Mouse (Mus musculus): ENCODE measurements around the gene Dtx2. TPM values are rescaled to one million over a fixed set of nuclear protein-coding genes. Genes with fewer than 3 reads are reported as not detected.

Gene Dtx2
- polyA plus RNA-seq, 1 experiment from 2014 or later: 20.7 TPM

DNA sequence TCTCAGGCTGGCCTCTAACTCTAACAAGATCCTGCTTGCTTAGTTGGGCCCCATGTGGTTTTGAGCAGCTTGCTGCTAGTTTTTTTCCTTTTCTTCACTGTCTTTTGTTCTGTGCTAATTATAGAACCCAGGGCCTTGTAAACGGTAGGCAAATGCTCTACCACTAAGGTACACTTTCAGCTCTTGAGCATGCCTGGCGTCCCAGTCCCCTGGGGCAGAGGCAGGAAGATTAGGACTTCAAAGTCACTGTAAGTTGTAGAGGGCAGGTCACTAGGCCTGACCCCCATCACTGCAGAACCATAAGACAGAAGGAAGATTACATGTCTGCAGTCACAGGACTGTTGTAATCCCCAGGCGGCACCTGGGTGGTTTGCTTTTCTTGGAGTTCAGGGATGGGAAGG is 8.2 kb downstream of the Dtx2 start:
- no peak overlapping the region for H3K27ac ChIP-seq (ENCODE audit: low read length)
- H3K4me3 ChIP-seq (ENCODE audit: low read depth, low read length): no peak overlapping the region
- H3K27me3 ChIP-seq (ENCODE audit: control insufficient read depth, insufficient read depth, low read length): no peaks in the 10 kb centered on the region
- no peak overlapping the region for H3K4me2 ChIP-seq (replicated peaks; ENCODE audit: low read depth, low read length)
- WGBS: 35% methylated on average over 3 of the region's 3 CpGs
- H3K9me3 ChIP-seq (ENCODE audit: control insufficient read depth, low read depth, low read length): no peaks in the 10 kb centered on the region; the same call in 1 of the 2 replicates
- H3K36me3 ChIP-seq (ENCODE audit: control insufficient read depth, insufficient read depth, low read length): peaks cover 21% of the 10 kb centered on the region
- H3K4me1 ChIP-seq (ENCODE audit: control insufficient read depth, insufficient read depth, low read length): no peaks in the 10 kb centered on the region
- ATAC-seq (ENCODE audit: insufficient number of reproducible peaks, insufficient read depth, low FRiP score, low read depth): no peak
- no peak overlapping the region for H3K9ac ChIP-seq (replicated peaks; ENCODE audit: low read depth, low read length)

DNA sequence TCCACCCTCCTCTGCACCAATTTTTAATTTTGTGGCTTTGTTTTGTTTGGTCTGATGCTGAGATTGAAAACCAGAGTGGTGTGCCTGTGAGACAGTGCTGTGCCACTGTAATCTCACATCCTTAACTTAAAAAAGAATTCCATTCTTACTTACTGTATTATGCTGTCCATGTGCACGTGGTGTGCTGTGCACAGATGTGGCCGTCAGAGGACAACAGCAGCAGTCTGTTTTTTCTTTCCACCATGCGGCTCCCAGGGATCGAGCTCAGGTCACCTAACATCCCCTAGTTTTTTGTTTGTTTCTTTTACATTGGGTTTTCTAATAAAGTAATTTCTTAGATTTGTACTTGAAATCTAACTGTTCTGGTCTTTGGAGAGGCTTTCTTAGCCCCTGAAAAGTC is 9.9 kb downstream of the Dtx2 start:
- WGBS: 86% methylated on average over 4 of the region's 4 CpGs
- Histone ChIP-seq H3K4me3 (ENCODE audit: low read depth, low read length) (no peak overlapping the region), H3K4me2 (replicated peaks; ENCODE audit: low read depth, low read length) (no peak overlapping the region), H3K27me3 (ENCODE audit: control insufficient read depth, insufficient read depth, low read length) (no peaks in the 10 kb centered on the region), H3K9ac (replicated peaks; ENCODE audit: low read depth, low read length) (no peak overlapping the region), H3K27ac (ENCODE audit: low read length) (no peak overlapping the region), H3K4me1 (ENCODE audit: control insufficient read depth, insufficient read depth, low read length) (no peaks in the 10 kb centered on the region), H3K36me3 (ENCODE audit: control insufficient read depth, insufficient read depth, low read length) (peaks cover 7% of the 10 kb centered on the region; the same call in 1 of the 2 replicates), H3K9me3 (ENCODE audit: control insufficient read depth, low read depth, low read length) (no peaks in the 10 kb centered on the region)
- ATAC-seq (ENCODE audit: insufficient number of reproducible peaks, insufficient read depth, low FRiP score, low read depth): no peak

DNA sequence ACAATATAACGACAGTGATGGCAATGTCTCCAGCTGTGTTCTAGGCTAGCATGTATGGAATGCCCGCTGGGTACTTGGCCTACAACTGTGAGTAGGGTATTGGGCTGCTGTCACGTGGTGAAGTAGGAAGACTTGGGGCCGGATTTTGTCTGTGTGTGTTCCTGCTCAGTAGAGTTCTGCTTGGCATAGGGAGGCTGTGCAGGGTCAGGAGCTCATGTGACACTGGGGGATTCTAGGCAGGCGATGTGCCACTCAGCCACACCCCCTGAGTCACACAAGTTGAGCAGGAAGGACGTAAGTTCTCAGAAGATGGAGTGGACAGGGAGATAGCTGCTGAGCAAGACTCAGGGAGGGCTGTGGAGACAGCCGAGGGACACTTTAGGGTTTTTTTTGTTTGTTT is 13.1 kb downstream of the Dtx2 start:
- no peaks in the 10 kb centered on the region for H3K4me1 ChIP-seq (ENCODE audit: control insufficient read depth, insufficient read depth, low read length)
- H3K4me3 ChIP-seq (ENCODE audit: low read depth, low read length): no peak overlapping the region
- 79% methylated on average over 7 of the region's 7 CpGs for WGBS
- H3K36me3 ChIP-seq (ENCODE audit: control insufficient read depth, insufficient read depth, low read length): peaks cover 21% of the 10 kb centered on the region
- no peaks in the 10 kb centered on the region for H3K9me3 ChIP-seq (ENCODE audit: control insufficient read depth, low read depth, low read length)
- H3K27ac ChIP-seq (ENCODE audit: low read length): no peak overlapping the region
- no peaks in the 10 kb centered on the region for H3K27me3 ChIP-seq (ENCODE audit: control insufficient read depth, insufficient read depth, low read length)
- H3K4me2 ChIP-seq (replicated peaks; ENCODE audit: low read depth, low read length): no peak overlapping the region
- no peak for ATAC-seq (ENCODE audit: insufficient number of reproducible peaks, insufficient read depth, low FRiP score, low read depth)
- no peak overlapping the region for H3K9ac ChIP-seq (replicated peaks; ENCODE audit: low read depth, low read length)

DNA sequence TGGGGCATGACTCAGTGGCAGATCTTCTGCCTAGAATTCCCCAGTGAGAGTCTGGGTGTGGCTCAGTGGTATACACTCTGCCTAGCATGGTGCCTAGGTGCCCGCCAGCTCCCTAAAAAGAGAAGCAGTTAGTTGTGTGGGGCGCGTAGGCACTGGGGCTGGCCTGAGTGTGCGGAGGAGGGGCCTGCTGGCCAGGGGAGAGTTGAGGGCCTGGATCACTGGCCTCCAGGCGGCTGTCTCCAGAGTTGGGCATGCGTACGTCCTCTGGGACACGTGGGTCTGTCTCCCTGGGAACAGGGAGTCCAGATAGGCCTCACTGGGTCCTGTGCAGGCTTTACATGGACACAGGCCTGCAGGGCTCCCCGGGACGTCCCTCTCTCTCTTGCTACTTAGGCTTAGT is 20.3 kb downstream of the Dtx2 start:
- ATAC-seq (ENCODE audit: insufficient number of reproducible peaks, insufficient read depth, low FRiP score, low read depth): no peak
- H3K36me3 ChIP-seq (ENCODE audit: control insufficient read depth, insufficient read depth, low read length): peaks cover 28% of the 10 kb centered on the region
- 91% methylated on average over 10 of the region's 10 CpGs for WGBS

DNA sequence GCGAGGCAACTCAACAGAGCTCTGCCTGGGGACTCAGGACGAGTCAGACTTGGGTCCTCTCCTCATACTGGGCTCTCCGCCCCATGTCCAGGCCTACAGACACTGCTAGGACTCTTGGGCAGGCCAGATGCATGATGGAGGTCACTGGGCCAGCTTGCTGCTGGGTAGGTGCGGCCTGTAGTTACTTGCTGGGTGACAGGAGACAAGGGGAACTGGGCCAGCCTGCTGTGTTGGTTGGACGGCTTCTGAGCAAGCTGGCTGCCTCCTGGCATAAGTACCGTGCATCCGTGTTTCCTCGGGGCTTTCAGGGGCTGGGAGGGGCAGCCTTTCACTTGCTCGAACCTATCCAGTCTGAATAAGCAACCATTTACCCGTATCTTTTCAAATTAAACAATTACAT is 21.0 kb downstream of the Dtx2 start:
- no peak overlapping the region for H3K4me3 ChIP-seq (ENCODE audit: low read depth, low read length)
- peaks cover 29% of the 10 kb centered on the region for H3K36me3 ChIP-seq (ENCODE audit: control insufficient read depth, insufficient read depth, low read length)
- no peak overlapping the region for H3K9ac ChIP-seq (replicated peaks; ENCODE audit: low read depth, low read length)
- H3K4me2 ChIP-seq (replicated peaks; ENCODE audit: low read depth, low read length): no peak overlapping the region
- ATAC-seq (ENCODE audit: insufficient number of reproducible peaks, insufficient read depth, low FRiP score, low read depth): no peak
- no peaks in the 10 kb centered on the region for H3K27me3 ChIP-seq (ENCODE audit: control insufficient read depth, insufficient read depth, low read length)
- 75% methylated on average over 10 of the region's 10 CpGs for WGBS
- H3K4me1 ChIP-seq (ENCODE audit: control insufficient read depth, insufficient read depth, low read length): 0 out of 2 replicates have a peak, but pooled peaks cover 3% of the 10 kb centered on the region
- no peak overlapping the region for H3K27ac ChIP-seq (ENCODE audit: low read length)
- H3K9me3 ChIP-seq (ENCODE audit: control insufficient read depth, low read depth, low read length): no peaks in the 10 kb centered on the region

More for the DNA sequence above, 20.3 kb downstream of the Dtx2 start:
- Histone ChIP-seq H3K27ac (ENCODE audit: low read length) (no peak overlapping the region), H3K27me3 (ENCODE audit: control insufficient read depth, insufficient read depth, low read length) (no peaks in the 10 kb centered on the region), H3K4me2 (replicated peaks; ENCODE audit: low read depth, low read length) (no peak overlapping the region), H3K9me3 (ENCODE audit: control insufficient read depth, low read depth, low read length) (no peaks in the 10 kb centered on the region), H3K4me1 (ENCODE audit: control insufficient read depth, insufficient read depth, low read length) (0 out of 2 replicates have a peak, but pooled peaks cover 3% of the 10 kb centered on the region), H3K9ac (replicated peaks; ENCODE audit: low read depth, low read length) (no peak overlapping the region), H3K4me3 (ENCODE audit: low read depth, low read length) (no peak overlapping the region)

DNA sequence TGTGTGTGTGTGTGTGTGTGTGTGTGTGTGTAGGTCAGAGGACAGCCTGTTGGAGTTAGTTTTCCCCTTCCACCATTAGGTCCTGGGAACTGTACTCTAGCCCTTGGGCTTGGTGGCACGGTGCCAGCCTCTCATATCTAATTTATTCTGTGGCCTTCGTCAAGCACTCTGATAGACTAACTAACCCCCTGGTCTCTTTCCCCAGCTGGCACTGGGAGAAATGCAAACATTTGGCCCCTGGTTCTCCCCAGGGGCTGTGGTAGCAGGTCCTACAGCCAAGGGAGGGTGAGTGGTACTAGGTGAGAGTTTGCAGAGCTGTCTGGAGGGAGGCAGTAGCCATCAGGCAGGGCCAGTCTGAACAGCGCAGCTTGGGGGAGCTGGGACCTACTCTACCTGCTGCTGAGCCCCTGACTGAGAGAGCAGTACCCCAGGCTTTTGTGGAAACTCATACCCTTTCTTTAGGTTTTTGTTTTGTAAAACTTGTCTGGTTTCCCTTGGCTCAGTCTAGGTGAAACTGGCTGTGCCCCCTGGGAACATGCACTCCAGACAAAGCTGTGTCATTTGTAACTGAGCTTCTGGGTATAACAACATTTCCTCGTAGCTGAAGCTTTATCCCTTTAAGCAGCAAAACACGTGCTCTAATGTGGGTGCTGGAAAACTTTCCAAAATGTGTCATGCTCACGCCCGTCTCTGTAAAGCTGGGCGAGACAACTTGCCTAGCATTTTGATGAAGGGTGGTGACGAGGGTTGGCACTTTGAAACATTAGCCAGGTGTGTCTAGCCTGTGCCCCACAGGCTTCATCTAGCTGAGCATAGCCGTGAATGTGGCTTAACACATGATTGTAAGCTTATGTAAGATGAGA is 21.6 kb downstream of the Dtx2 start:
- 75% methylated on average over 10 of the region's 10 CpGs for WGBS
- Histone ChIP-seq H3K4me2 (replicated peaks; ENCODE audit: low read depth, low read length) (no peak overlapping the region), H3K27ac (ENCODE audit: low read length) (peak overlapping the region; percentile 33; the same call in 1 of the 2 replicates), H3K9ac (replicated peaks; ENCODE audit: low read depth, low read length) (no peak overlapping the region), H3K27me3 (ENCODE audit: control insufficient read depth, insufficient read depth, low read length) (no peaks in the 10 kb centered on the region), H3K36me3 (ENCODE audit: control insufficient read depth, insufficient read depth, low read length) (peaks cover 25% of the 10 kb centered on the region), H3K9me3 (ENCODE audit: control insufficient read depth, low read depth, low read length) (no peaks in the 10 kb centered on the region), H3K4me3 (ENCODE audit: low read depth, low read length) (no peak overlapping the region), H3K4me1 (ENCODE audit: control insufficient read depth, insufficient read depth, low read length) (0 out of 2 replicates have a peak, but pooled peaks cover 3% of the 10 kb centered on the region)
- ATAC-seq (ENCODE audit: insufficient number of reproducible peaks, insufficient read depth, low FRiP score, low read depth): peak; percentile 38

DNA sequence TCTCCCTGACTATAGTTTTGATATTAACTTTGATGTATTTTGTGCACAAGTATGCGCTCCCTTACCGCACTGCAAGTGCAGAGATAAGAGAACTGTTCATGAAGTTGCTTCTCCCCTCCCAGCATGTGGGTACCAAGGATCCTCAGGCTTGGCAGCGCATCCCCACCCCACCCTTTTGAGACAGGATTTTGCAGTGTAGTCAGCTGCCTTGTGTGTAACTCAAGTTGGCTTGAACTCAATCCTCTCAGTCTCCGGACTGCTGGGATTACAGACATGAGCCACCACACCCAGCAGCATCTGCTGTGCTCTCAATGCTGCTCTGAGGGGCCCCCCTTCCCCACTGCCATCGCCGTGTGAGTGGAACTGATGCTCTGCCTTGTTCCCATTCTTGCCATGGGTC is 22.7 kb downstream of the Dtx2 start:
- Histone ChIP-seq H3K4me3 (ENCODE audit: low read depth, low read length) (no peak overlapping the region), H3K9me3 (ENCODE audit: control insufficient read depth, low read depth, low read length) (no peaks in the 10 kb centered on the region), H3K9ac (replicated peaks; ENCODE audit: low read depth, low read length) (no peak overlapping the region), H3K27me3 (ENCODE audit: control insufficient read depth, insufficient read depth, low read length) (no peaks in the 10 kb centered on the region), H3K4me2 (replicated peaks; ENCODE audit: low read depth, low read length) (no peak overlapping the region), H3K4me1 (ENCODE audit: control insufficient read depth, insufficient read depth, low read length) (0 out of 2 replicates have a peak, but pooled peaks cover 3% of the 10 kb centered on the region), H3K36me3 (ENCODE audit: control insufficient read depth, insufficient read depth, low read length) (peaks cover 17% of the 10 kb centered on the region), H3K27ac (ENCODE audit: low read length) (no peak overlapping the region)
- 82% methylated on average over 6 of the region's 6 CpGs for WGBS
- no peak for ATAC-seq (ENCODE audit: insufficient number of reproducible peaks, insufficient read depth, low FRiP score, low read depth)

DNA sequence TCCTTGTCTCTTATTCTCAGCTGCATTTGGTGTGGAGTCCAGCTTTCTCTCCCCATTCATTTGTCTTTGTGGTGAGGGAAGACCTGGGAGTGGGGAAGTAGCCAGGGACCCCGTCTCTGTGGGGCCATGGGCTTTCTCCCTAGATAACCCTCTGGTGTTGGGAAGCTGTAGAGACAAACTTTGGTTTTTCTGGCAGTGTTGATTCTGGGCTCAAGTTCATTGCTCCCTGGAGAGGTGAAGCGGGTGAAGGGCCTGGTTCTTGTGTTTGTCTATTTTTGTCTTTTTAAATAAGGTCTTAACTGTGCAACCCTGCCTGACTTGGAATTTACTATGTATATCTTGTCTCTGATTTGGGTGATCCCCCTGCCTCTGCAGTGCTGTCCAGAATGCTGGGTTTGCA is 24.1 kb downstream of the Dtx2 start:
- Histone ChIP-seq H3K9me3 (ENCODE audit: control insufficient read depth, low read depth, low read length) (no peaks in the 10 kb centered on the region), H3K27me3 (ENCODE audit: control insufficient read depth, insufficient read depth, low read length) (no peaks in the 10 kb centered on the region), H3K4me3 (ENCODE audit: low read depth, low read length) (no peak overlapping the region), H3K36me3 (ENCODE audit: control insufficient read depth, insufficient read depth, low read length) (peaks cover 8% of the 10 kb centered on the region), H3K9ac (replicated peaks; ENCODE audit: low read depth, low read length) (no peak overlapping the region), H3K4me2 (replicated peaks; ENCODE audit: low read depth, low read length) (no peak overlapping the region), H3K27ac (ENCODE audit: low read length) (no peak overlapping the region), H3K4me1 (ENCODE audit: control insufficient read depth, insufficient read depth, low read length) (0 out of 2 replicates have a peak, but pooled peaks cover 3% of the 10 kb centered on the region)
- 94% methylated on average over 2 of the region's 2 CpGs for WGBS
- no peak for ATAC-seq (ENCODE audit: insufficient number of reproducible peaks, insufficient read depth, low FRiP score, low read depth)
